Mouse (Mus musculus): ENCODE measurements around the gene Ggct. TPM values are rescaled to one million over a fixed set of nuclear protein-coding genes. Genes with fewer than 3 reads are reported as not detected.

Gene Ggct
- total and polyA plus RNA-seq, 2 experiments from 2014 or later, result 0.11 to 7.0 TPM

- H3K9me3 ChIP-seq (replicated peaks; ENCODE audit: control insufficient read depth, low read length), result no peaks in the 10 kb centered on the region
- H3K27me3 ChIP-seq (ENCODE audit: control insufficient read depth, insufficient read depth, low read length), result no peaks in the 10 kb centered on the region
- H3K36me3 ChIP-seq (replicated peaks; ENCODE audit: control insufficient read depth, insufficient read depth, low read length), result no peaks in the 10 kb centered on the region; the same call in 1 of the 2 replicates
- no peak for DNase-seq (ENCODE audit: low spot score)
- H3K27ac ChIP-seq (ENCODE audit: low read depth), result no peak overlapping the region
- WGBS, result 81% methylated on average over 5 of the region's 5 CpGs
- H3K4me1 ChIP-seq (ENCODE audit: control insufficient read depth, insufficient read depth), result peaks cover 8% of the 10 kb centered on the region; the same call in 1 of the 2 replicates
- ATAC-seq (ENCODE audit: insufficient read depth, low read depth), result no peak
- no peak overlapping the region for H3K4me3 ChIP-seq (ENCODE audit: low read depth, low read length)
- TF ChIP-seq CTCF (IDR thresholded peaks at IDR 0.05; ENCODE audit: low read depth), result no peak
- no peak overlapping the region for H3K9ac ChIP-seq (replicated peaks; ENCODE audit: low read depth, low read length)
- no peak overlapping the region for H3K4me2 ChIP-seq (ENCODE audit: low read depth, low read length)
Measured at GRCm38 (mm10) chr6:54933216-54933615, 59.5 kb downstream of the Ggct start.

Other genes with a start within 250 kb of the Ggct start
- gene Znrf2, start 176.0 kb downstream of the Ggct start, total RNA-seq (2014; rRNA removed; ENCODE audit: low replicate concordance), result 7.1 and 31.3 TPM in 2 replicates
- 3.7 and 4.3 TPM in 2 replicates for gene Znrf2, start 176.0 kb downstream of the Ggct start, polyA plus RNA-seq (2015; fragmentation: Nextera tagmentation; extraction: Ambion mirVana)
- 6.3 and 8.3 TPM in 2 replicates for gene Nod1, start 20.3 kb downstream of the Ggct start, total RNA-seq (2014; rRNA removed; ENCODE audit: low replicate concordance)
- gene Nod1, start 20.3 kb downstream of the Ggct start, polyA plus RNA-seq (2015; fragmentation: Nextera tagmentation; extraction: Ambion mirVana), result 4.2 and 5.1 TPM in 2 replicates
- gene Gars, start 45.1 kb upstream of the Ggct start, total RNA-seq (2014; rRNA removed; ENCODE audit: low replicate concordance), result 81.5 and 103 TPM in 2 replicates
- gene Gars, start 45.1 kb upstream of the Ggct start, polyA plus RNA-seq (2015; fragmentation: Nextera tagmentation; extraction: Ambion mirVana), result 98.7 and 105 TPM in 2 replicates
- 21.6 and 24.4 TPM in 2 replicates for gene Crhr2, start 140.1 kb upstream of the Ggct start, total RNA-seq (2014; rRNA removed; ENCODE audit: low replicate concordance)
- 10.8 and 11.9 TPM in 2 replicates for gene Crhr2, start 140.1 kb upstream of the Ggct start, polyA plus RNA-seq (2015; fragmentation: Nextera tagmentation; extraction: Ambion mirVana)
- 1.2 TPM in 1 of 2 replicates, not detected in the other for gene Inmt, start 182.1 kb upstream of the Ggct start, total RNA-seq (2014; rRNA removed; ENCODE audit: low replicate concordance)
- gene Inmt, start 182.1 kb upstream of the Ggct start, polyA plus RNA-seq (2015; fragmentation: Nextera tagmentation; extraction: Ambion mirVana), result not detected in 2 replicates
- gene Mindy4, start 210.4 kb upstream of the Ggct start, total RNA-seq (2014; rRNA removed; ENCODE audit: low replicate concordance), result 12.0 and 31.2 TPM in 2 replicates
- 3.3 and 3.9 TPM in 2 replicates for gene Mindy4, start 210.4 kb upstream of the Ggct start, polyA plus RNA-seq (2015; fragmentation: Nextera tagmentation; extraction: Ambion mirVana)

Measured in heart, postnatal 0 days (tissue).